Mouse (Mus musculus) hindbrain, embryonic 16.5 days (tissue): ENCODE measurements around the gene Zdhhc8. TPM values are rescaled to one million over a fixed set of nuclear protein-coding genes. Genes with fewer than 3 reads are reported as not detected.

Experiments used
- ATAC-seq: fragments of 200-750 bp; cut with Nextera tagmentation; 2 replicates; pipeline ENCODE4 v1.8.0; 2017; ENCODE audit warnings: moderate TSS enrichment, moderate library complexity
- H3K27ac ChIP-seq: fragments of 300-500 bp; sonication (generic); 2 replicates; pipeline ENCODE4 v1.5.1; 2014; ENCODE audit warnings: low read depth, mild to moderate bottlenecking, control low read depth, low read length, moderate library complexity
- H3K27me3 ChIP-seq: fragments of 300-500 bp; sonication (generic); replicated peaks from 2 replicates; pipeline ENCODE4 v1.6.1; 2014; ENCODE audit warnings: low read length; ENCODE audit not compliant: control insufficient read depth, insufficient read depth
- H3K36me3 ChIP-seq: fragments of 300-500 bp; sonication (generic); 2 replicates; pipeline ENCODE4 v1.6.1; 2014; ENCODE audit warnings: mild to moderate bottlenecking, low read length, moderate library complexity, mixed read lengths; ENCODE audit not compliant: control insufficient read depth, insufficient read depth
- H3K4me1 ChIP-seq: fragments of 300-500 bp; sonication (generic); 2 replicates; pipeline ENCODE4 v1.6.1; 2014; ENCODE audit warnings: low read depth, low read length; ENCODE audit not compliant: control insufficient read depth, insufficient read depth
- H3K4me2 ChIP-seq: fragments of 300-500 bp; sonication (generic); 2 replicates; pipeline ENCODE4 v1.6.1; 2014; ENCODE audit warnings: mild to moderate bottlenecking, low read length, control low read depth, moderate library complexity
- H3K4me3 ChIP-seq: fragments of 300-500 bp; sonication (generic); 2 replicates; pipeline ENCODE4 v1.5.1; 2014; ENCODE audit warnings: mild to moderate bottlenecking, low read length, control low read depth, moderate library complexity
- H3K9ac ChIP-seq: fragments of 300-500 bp; sonication (generic); 2 replicates; pipeline ENCODE4 v1.6.1; 2014; ENCODE audit warnings: low read depth, mild to moderate bottlenecking, control low read depth, low read length, moderate library complexity
- H3K9me3 ChIP-seq: fragments of 300-500 bp; sonication (generic); 2 replicates; pipeline ENCODE4 v1.6.1; 2014; ENCODE audit warnings: mild to moderate bottlenecking, low read length, moderate library complexity; ENCODE audit not compliant: control insufficient read depth
- WGBS: fragments of 180-500 bp; shearing (Covaris S2); extraction: QIAGEN DNeasy Blood & Tissue Kit; methylation state at CpG from one replicate; pipeline ENCODE4 v1.1.7; 2014; 5-methylcytosine and 5-hydroxymethylcytosine counted together
- polyA plus RNA-seq: library from polyadenylated mRNA; unstranded; fragments of >200 nt; fragmentation: Nextera tagmentation; extraction: Ambion mirVana; gene quantifications from 2 replicates; pipeline ENCODE4 v1.2.1, GENCODE M21; 2015

Zdhhc8 gene
- polyA plus RNA-seq, 1 experiment from 2014 or later, result 8.0 TPM

DNA sequence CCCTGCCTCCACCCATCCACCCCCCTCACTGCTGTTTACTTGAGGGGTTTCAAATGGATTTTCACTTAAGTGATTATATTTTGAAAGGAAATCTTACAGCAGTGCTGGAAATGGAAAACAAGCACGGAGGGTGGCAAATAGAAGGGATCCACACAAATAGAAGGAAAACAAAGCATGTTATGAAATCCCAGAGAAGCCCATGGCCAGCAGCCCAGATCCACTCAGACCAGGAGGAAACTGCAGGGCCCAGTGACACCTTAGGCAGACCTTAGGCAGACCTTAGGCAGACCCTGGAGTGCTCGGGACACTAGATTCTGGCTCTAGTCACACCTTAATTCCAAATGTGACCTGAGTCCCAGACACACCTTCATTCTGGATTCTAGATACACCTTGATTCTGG is 43.9 kb downstream of the Zdhhc8 start:
- no peak overlapping the region for H3K4me2 ChIP-seq
- H3K27ac ChIP-seq, result no peak overlapping the region
- WGBS, result 80% methylated on average over 2 of the region's 2 CpGs
- H3K9me3 ChIP-seq, result no peaks in the 10 kb centered on the region
- ATAC-seq, result no peak
- no peak overlapping the region for H3K4me3 ChIP-seq
- H3K27me3 ChIP-seq, result no peaks in the 10 kb centered on the region
- peaks cover 10% of the 10 kb centered on the region for H3K4me1 ChIP-seq
- H3K36me3 ChIP-seq, result no peaks in the 10 kb centered on the region
- H3K9ac ChIP-seq, result no peak overlapping the region

DNA sequence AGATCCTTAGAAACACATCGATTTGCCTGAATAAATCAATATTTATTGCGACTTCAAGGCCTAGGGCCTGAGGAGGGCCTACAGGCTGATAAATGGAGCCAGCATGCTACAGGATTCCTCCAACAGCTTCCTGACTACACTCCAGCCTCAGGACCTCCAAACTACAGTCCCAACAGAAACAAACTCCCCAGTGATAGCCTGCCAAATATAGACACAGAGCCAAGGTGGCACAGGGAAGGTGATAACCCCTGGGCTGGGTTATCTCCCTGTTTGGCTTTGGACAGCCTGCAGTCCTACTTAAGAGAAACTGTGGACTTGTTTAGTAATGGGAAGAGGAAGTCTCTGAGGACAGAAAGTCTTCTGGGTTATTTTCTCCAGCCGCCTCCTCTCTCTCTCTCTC is 47.7 kb downstream of the Zdhhc8 start:
- Histone ChIP-seq H3K9ac (no peak overlapping the region), H3K27ac (no peak overlapping the region), H3K4me3 (no peak overlapping the region), H3K4me1 (no peaks in the 10 kb centered on the region), H3K27me3 (no peaks in the 10 kb centered on the region), H3K36me3 (no peaks in the 10 kb centered on the region), H3K9me3 (no peaks in the 10 kb centered on the region), H3K4me2 (no peak overlapping the region)
- WGBS, result 86% methylated on average over 3 of the region's 3 CpGs
- no peak for ATAC-seq

DNA sequence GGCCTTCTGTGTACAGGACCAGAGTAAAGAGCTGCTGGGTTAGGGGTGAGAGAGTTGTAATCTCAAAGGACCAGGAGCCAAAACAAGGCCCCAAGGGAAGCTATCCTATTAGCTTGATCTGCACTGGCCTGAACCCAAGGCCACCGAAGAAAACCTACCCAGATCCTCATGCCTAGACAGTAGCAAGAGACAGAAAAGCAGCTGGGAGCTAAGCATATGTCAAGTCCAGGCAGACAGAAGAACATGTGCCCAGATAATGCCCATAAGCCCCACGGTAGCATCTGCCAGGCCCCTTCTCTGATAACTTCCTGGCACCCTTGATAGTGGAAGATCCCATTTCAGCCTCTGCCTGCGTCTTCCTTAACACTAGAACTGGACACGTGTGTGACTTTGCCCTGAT is 48.1 kb downstream of the Zdhhc8 start:
- Histone ChIP-seq H3K9ac (no peak overlapping the region), H3K9me3 (no peaks in the 10 kb centered on the region), H3K27me3 (no peaks in the 10 kb centered on the region), H3K4me3 (no peak overlapping the region), H3K36me3 (no peaks in the 10 kb centered on the region), H3K4me2 (no peak overlapping the region), H3K27ac (no peak overlapping the region), H3K4me1 (no peaks in the 10 kb centered on the region)
- 90% methylated on average over 4 of the region's 4 CpGs for WGBS
- no peak for ATAC-seq

DNA sequence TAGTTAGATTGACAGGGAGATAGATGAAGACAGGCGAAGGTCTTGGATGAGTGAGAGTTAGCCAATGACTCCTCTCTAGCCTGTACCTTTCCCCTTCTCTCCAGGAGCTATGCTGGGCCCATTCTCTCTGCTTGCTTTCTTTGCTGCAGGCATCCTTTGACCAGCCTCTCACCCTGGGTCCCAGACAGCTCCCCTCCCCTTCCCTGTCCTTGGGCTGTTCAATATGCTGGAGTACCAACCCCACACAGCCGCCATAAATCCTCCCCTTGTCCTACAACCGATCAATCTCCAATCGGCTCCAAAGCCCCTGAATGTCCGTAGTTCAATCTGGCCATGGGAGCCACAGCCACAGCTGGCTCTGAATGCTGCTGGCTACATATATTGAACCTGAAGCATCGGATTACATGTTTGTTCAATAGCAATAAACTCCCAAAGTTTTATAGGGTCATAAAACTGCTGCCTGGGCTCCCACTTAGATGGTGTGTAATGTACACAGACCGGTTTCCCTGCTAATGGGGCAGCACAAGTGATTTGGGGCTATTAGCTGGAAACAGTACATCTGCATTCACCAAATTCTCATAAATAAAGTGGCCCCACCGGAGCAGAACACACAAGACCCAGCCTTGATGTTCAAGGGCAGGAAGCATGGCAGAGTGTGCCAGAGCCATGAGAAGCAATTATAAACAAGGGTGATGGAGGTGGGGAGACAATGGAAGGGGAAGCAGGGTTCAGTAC is 49.1 kb downstream of the Zdhhc8 start:
- H3K9ac ChIP-seq, result no peak overlapping the region
- H3K27me3 ChIP-seq, result no peaks in the 10 kb centered on the region
- no peak for ATAC-seq
- no peak overlapping the region for H3K4me3 ChIP-seq
- 82% methylated on average over 8 of the region's 8 CpGs for WGBS
- no peaks in the 10 kb centered on the region for H3K36me3 ChIP-seq
- no peaks in the 10 kb centered on the region for H3K4me1 ChIP-seq
- H3K9me3 ChIP-seq, result no peaks in the 10 kb centered on the region
- no peak overlapping the region for H3K4me2 ChIP-seq
- no peak overlapping the region for H3K27ac ChIP-seq

DNA sequence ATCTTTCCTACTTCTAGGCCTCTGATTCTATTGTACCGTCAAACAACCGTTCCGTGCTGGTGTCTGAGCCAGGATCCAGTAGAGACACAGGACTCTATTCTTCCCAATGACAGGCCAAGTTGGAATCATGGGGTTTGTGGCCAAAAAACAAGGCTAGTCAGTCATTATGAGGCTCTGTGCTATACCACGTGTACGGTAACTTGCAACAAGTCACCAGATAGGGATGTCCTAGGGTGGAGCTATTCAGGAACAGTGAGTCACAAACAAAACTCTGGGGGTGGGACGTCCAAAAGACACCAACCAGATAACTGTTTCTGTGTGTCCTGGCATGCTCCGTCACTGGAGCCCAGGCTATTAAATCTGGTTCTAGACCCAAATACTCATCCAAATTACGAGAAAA is 52.2 kb downstream of the Zdhhc8 start:
- H3K4me3 ChIP-seq, result no peak overlapping the region
- no peak overlapping the region for H3K9ac ChIP-seq
- no peaks in the 10 kb centered on the region for H3K9me3 ChIP-seq
- WGBS, result 80% methylated on average over 8 of the region's 8 CpGs
- no peak overlapping the region for H3K27ac ChIP-seq
- H3K36me3 ChIP-seq, result no peaks in the 10 kb centered on the region
- ATAC-seq, result no peak
- H3K27me3 ChIP-seq, result no peaks in the 10 kb centered on the region
- H3K4me2 ChIP-seq, result no peak overlapping the region
- no peaks in the 10 kb centered on the region for H3K4me1 ChIP-seq

DNA sequence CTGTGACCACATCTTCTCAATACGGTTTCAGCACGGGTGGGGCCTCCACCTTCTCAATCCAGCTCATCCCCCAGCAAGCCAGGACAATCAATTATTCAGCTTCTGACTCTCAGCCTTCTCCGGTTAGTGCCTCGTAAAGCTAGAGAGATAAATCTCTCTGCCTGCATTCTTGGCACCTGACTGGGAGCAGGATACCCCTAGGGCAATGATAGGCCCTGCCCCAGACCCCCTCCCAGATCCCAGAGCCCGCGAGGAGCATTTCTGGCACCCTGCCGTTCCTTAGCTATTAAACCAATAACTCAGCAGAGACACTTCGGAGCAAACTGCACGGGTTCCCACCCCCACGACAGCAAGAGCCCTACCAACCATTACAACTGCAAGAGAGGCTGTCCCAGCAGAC is 53.5 kb downstream of the Zdhhc8 start:
- no peaks in the 10 kb centered on the region for H3K9me3 ChIP-seq
- no peak for ATAC-seq
- no peaks in the 10 kb centered on the region for H3K36me3 ChIP-seq
- H3K9ac ChIP-seq, result no peak overlapping the region
- H3K4me1 ChIP-seq, result no peaks in the 10 kb centered on the region; the same call in 1 of the 2 replicates
- 35% methylated on average over 10 of the region's 10 CpGs for WGBS
- H3K27ac ChIP-seq, result no peak overlapping the region
- H3K27me3 ChIP-seq, result no peaks in the 10 kb centered on the region
- H3K4me3 ChIP-seq, result no peak overlapping the region
- no peak overlapping the region for H3K4me2 ChIP-seq

DNA sequence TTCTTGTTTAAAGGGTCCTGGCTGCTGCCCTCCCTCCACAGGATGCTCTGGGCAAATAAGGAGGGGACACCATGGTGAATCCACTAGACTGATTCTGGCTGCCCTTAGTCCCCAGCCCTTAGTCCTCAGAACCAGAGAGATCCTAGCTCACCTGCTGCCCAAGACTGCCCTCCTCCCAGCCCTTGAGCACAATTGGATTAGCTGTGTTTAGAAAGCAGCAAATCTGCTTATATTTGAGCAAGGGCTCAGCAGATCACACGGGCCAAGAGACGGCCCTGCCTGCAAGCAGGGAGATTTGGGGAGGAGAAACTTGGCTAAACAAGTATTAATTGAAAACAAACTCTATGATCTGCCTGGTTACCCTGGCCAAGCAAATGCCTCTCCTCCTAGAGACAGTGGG is 55.3 kb downstream of the Zdhhc8 start:
- H3K4me2 ChIP-seq, result no peak overlapping the region
- no peak overlapping the region for H3K9ac ChIP-seq
- no peak overlapping the region for H3K27ac ChIP-seq
- H3K36me3 ChIP-seq, result no peaks in the 10 kb centered on the region
- H3K27me3 ChIP-seq, result no peaks in the 10 kb centered on the region
- 51% methylated on average over 2 of the region's 2 CpGs for WGBS
- H3K9me3 ChIP-seq, result no peaks in the 10 kb centered on the region
- no peaks in the 10 kb centered on the region; the same call in 1 of the 2 replicates for H3K4me1 ChIP-seq
- ATAC-seq, result no peak
- no peak overlapping the region for H3K4me3 ChIP-seq

DNA sequence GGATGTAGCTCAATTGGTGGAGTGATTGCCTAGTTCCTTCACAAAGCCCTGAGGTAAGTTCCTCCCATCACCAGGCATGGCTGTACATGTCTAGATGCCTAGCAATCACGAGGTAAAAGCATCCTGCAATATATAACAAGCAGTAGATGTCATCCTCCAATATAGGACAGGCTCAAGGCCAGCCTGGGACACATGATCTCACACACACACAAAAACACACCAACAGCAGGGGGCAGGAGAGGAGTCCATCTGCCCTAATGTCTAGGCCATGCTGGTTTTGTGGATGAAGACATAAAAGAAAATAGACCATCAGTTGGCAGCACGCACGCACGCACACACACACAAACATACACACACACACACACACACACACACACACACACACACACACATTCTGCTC is 58.2 kb downstream of the Zdhhc8 start:
- WGBS, result 78% methylated on average over 4 of the region's 4 CpGs
- Histone ChIP-seq H3K4me3 (no peak overlapping the region), H3K9ac (no peak overlapping the region), H3K27ac (no peak overlapping the region), H3K4me2 (no peak overlapping the region), H3K36me3 (no peaks in the 10 kb centered on the region), H3K9me3 (no peaks in the 10 kb centered on the region), H3K4me1 (peaks cover 2% of the 10 kb centered on the region; the same call in 1 of the 2 replicates), H3K27me3 (no peaks in the 10 kb centered on the region)
- ATAC-seq, result no peak

DNA sequence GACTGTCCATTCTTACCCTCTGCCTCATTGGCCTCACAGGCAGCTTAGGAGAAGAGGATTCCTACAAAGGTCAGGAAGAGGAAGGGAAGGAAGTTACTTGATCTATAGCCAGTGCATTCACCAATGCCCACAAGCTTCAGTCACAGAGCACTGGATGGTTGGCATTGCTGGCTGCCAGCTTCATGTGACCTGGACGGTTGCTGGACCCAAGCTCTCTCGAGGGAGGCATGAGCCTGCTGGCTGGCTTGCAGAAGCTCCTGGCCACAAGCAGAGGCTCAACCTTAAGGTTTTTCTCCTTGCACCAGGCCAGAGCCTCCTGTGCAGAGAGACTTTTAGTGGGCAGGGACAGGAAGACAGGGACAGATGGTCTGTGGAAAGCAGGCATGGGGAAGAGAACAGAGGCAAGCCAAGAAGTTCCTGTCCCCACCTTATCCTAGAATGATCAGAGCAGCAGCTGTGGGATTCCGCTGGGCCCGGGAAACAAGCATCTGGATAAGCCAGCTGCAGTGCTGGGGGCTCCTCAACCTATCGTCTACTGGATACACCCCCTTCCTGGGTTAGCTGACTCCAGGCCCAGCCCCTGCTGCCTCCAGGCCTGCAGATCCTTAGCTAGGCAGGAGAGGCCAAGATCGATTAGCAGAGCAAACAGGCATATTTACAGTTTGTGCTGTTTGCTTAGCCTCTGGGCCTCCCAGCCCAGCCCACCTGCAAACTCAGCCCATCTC is 59.0 kb downstream of the Zdhhc8 start:
- Histone ChIP-seq H3K27me3 (no peaks in the 10 kb centered on the region), H3K36me3 (no peaks in the 10 kb centered on the region), H3K9me3 (no peaks in the 10 kb centered on the region), H3K4me3 (no peak overlapping the region), H3K4me1 (peaks cover 2% of the 10 kb centered on the region; the same call in 1 of the 2 replicates), H3K9ac (no peak overlapping the region), H3K4me2 (no peak overlapping the region), H3K27ac (no peak overlapping the region)
- no peak for ATAC-seq
- WGBS, result 56% methylated on average over 6 of the region's 6 CpGs
